Mouse (Mus musculus) left cerebral cortex, adult 18-20 months (tissue): Measurements from ENCODE around the gene Cdh16. TPM values are rescaled to one million over a fixed set of nuclear protein-coding genes. Genes with fewer than 3 reads are reported as not detected.
"Not testable (repeated sequence)": the region's sequence is repeated elsewhere in the genome, so short reads cannot be mapped to it uniquely, and the experiment has no call there.

Source experiments
- DNase-seq, 2 experiments: peaks; one replicate each; pipeline ENCODE4 v3.0.0; 2021 to 2022; ENCODE audit warnings: low spot score in 2 of 2, mixed read lengths in 1 of 2
- long read RNA-seq, 2 experiments: library from polyadenylated mRNA; stranded (forward); transcript quantifications; one replicate each; pipeline ENCODE4 v2.0.0; 2021
- total RNA-seq, 2 experiments: library from RNA; stranded (reverse); gene quantifications; 2 replicates each; pipeline ENCODE4 v1.2.3; 2021

The Cdh16 gene
- total RNA-seq = not detected
- long read RNA-seq, experiment 1 = 0 reads
- long read RNA-seq, experiment 2 = 0 reads

DNA sequence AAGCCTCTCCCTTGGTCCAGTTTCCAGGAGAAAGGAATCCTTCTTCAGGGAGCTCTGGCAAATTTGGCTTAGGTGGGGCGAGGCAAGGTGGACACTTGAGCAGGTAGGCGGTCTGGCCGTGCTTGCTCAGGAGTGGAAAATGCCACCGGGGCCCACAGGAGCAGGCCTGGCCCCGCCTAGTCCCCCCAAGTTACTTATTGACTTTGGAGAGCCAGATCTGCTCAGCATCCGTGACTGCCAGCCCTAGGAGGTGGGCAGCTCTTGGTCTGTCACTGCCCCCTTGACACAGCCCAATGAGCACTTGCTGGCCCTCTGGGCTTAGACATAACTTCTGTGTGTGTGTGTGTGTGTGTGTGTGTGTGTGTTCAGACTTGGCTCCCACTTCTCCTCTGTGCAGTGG, at the start of gene Cdh16:
Gene Cdh16 (minus strand): TSS at position 236 of the 400 bp plus-strand sequence.
- no peak for DNase-seq

DNA sequence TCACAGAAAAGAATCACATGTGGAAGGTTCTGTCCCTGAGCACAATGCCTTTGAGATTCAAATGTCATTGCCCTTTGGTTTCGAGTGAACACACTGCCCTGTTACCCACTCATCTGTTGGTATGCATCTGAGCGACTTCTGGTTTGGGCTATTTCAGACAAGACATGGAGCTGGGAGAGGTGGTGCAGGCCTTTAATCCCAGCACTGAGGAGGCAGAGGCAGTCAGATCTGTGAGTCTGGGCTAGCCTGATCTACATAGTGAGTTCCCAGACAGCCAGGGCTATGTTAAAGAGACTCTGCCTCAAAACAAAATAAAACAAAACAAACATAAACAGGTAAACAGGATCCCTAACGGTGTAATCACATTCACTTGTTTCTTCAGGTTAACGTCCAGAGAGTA, 31.4 kb upstream of the Cdh16 start:
- no peak for DNase-seq

DNA sequence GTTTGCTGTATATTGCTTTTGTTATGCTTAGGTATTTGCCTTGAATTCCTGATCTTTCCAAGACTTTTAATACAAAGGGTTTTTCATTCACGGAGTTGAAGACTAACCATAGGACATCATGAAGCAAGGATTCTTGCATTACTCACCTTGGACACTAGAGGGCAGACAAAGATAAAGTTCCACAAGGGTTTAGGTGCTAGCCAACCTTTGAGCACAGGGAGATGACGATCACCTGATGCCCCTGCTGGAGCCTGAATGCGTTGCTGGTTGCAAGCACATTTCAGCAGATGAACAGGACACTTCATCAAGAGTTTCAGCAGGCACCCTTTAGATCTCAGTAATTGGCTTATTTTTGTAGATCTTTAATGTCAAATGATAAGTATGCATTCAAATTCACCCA, 30.8 kb upstream of the Cdh16 start:
- peak; percentile 79 to 84 for DNase-seq

DNA sequence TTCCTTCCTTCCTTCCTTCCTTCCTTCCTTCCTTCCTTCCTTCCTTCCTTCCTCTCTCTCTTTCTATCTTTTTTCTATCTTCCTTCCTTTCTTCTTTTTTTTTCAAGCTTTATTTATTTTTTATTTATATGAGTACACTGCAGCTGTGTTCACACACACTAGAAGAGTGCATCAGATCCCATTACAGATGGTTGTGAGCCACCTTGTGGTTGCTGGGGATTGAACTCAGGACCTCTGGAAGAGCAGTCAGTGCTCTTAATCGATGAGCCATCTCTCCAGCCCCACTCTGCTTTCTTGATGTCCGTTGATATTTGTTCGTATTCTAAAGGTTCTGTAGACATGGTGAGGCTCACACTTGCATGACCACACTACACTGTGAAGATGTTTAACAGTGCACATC, 20.0 kb upstream of the Cdh16 start:
- DNase-seq = not testable (repeated sequence)

DNA sequence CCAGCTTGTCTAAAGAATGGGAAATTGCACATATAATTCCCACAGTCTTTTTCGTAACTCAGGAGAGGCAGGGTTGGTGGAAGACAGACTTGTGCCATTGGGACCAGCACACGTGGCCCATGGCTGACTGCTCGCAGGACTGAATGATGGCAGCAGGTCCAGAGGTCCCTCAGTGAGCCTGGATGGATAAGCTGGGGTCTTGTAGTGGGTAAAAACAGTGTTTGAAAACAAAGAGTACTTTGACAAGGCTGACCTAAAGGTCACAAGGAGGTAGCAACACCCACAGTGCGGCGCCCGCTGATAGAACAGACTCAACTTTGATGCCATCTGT, 18.1 kb upstream of the Cdh16 start:
- no peak for DNase-seq

DNA sequence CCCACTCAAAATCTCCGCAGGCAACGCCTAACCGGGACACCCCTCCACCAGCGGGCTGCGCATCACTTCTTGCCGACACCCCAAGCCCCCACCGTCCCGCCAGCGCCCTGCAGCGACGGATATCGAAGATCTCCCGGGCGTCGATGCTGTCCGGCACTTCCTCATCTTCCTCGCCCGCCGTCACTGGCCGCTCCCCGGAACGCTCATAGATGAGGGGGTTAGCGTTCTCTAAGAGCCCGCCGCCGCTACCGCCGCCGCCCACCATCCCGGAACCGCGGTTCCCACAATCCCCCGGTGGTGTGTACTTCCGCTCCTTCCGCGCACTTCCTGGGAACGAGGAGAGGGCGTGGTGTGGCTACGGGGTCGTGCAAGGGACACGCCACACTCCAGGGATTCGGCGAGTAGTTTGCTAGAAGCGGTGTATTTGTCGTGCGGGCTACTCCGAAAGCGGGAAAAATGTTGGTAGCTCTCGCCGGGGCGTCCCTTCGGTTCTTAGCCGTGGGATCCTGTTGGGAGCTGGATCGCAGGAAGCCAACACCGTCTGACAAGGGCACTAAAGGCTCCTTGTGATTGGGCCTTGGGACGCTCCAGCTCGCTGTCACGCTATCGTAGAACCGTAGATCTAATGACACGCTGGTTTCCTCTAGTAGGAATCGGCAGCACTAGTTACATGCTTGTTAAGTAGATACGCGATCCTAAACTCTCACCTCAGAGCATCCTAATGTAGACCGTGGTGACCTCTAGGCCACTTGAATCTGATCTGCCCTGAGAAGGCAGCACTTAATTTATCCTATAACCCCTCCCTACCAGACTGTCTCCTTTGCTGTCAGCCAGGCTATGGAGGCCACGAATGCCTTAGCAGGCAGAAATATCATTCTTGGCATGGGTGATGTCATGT, 17.5 kb upstream of the Cdh16 start, which contains the start of gene Ciao2b:
Gene Ciao2b (minus strand): TSS at position 540 of the 898 bp plus-strand sequence.
- peak; percentile 92 for DNase-seq

DNA sequence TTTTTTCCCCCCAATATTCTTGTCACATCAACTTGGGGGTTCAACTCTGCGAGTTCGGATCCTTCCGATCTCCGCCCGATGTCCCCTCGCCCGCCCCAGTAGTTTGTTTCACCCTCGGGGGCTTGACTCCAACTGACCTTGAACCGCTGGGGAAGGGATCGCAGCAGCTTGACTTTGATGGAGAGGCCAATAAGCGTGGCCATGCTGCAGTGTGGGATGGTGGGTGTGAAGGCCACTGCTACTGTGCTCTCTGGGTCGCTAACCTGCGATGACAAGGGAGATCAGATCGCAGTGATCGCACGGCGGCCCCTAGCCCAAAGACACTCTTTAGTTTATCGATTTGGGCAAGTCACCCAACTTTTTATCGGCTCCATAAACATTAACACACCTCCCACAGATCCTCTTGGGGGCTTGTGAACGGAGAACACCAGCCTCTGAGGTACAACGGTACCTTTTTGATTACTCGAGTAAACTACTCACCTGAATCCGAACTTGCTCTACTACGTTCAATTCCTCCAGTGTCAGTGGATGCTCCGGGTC, 16.7 kb upstream of the Cdh16 start:
- no peak for DNase-seq

DNA sequence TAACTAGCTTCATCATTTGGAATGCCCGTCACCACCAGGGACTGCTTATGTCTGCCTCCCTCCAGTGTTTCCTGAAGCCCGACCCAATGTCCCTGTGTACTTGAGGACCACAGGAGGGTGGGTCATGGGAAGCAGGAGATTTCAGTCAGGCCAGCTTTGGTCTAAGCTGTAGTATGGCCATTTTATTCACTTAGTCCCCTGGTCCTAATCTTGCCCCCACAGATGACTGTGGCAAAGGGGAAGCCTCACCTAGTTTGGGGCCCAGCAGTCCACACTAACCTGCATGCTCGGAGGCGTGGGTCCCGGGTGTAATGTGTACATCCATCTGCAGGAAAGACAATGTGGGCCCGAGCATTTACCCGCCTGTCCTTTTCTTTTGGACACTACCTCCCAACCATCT, 16.0 kb upstream of the Cdh16 start:
- no peak for DNase-seq

DNA sequence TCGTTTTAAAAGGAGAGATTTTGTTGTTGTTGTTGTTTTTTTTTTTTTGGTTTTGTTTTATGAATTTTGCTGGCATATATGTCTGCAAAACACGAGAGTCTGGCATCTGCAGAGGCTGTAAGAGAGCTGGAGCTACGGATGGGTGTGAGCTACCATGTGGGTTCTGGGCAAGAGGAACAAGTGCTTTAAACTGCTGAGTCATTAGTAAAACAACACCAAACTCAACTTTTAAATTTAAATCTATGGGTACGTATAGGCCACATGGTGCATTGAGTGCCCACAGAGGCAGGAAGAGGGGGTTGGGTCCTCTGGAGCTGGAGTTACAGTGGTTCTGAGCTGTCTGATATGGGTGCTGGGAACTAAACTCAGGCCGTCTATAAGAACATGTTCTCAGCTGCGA, 13.8 kb upstream of the Cdh16 start:
- DNase-seq = no peak

DNA sequence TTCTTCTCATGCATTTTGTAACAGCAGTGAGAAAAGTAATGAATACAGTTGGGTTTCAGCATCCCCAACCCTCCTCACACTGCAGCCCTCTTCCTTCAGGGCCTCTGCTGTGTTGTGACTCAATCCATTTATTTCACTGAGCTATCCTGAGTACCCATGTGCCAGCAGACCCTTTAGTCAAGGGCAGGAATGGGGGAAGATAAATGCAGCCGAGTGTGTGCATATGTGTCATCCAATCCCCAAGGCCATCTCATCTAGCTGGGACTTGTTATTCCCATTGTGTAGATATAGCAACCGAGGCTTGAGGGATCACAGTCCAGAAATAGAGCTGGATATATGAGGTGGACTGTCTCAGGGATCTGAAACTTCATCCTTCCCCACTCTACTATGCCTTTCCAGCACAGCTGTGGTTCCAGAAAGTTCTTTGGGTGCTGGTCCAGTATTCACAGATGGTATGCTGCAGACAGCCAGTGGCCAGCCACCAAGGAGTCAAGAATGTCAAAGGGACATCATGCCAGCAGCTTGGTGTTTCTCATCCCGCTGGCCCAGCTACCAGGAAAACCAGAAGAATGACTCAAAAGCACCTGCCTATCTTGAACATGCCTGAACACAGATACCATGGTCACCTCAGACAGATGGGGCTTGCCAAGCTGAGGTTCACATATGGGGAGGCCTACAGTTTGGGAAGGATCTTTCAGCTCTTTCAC, 11.0 kb upstream of the Cdh16 start:
- no peak for DNase-seq

DNA sequence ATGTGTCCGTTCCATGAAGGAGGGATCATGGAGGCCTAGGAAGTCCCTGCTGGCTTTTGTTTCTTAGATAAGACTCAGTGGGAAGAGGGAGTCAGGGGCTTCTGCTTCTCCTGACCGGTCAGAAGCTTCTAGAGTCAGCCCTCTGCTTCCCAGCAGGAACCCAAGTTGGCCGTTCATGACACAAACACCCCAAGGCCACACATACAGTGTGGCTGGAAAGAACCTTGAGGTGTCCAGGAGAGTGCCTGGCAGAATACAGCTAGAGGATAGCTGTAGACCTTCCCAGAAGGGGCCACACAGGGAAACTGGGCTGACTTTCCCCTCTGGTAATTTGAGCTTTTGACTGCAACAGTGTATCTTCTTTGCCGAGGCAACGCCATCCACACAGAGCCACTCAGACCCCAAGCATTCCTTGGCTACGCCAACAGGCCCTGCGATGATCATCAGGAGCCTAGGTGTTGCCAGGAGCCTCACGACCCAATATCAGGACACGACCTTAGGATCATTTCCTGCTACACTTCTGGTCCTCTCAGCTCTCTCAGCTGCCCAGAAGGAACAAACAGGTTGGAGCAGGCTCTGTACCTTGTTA, 9.1 kb upstream of the Cdh16 start:
- no peak for DNase-seq

DNA sequence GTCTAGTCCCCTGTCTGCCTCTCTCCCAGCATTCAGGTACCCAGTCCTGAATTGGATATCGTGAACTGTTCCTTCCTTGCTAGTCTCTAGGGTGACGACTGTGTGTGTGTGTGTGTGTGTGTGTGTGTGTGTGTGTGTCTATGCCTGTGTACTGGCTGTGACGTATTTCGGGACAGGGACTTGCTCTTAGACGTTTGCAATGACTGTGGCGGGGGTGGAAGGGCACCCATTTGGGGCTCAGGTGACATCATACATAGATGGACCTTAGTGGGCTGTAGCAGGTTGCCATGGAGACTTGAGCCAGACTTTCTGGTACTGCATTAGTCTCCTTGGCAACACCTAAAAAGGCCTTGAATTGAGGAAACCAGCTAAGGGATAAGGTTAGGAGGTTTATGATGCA, 8.3 kb upstream of the Cdh16 start:
- peak; percentile 15 to 44 for DNase-seq

DNA sequence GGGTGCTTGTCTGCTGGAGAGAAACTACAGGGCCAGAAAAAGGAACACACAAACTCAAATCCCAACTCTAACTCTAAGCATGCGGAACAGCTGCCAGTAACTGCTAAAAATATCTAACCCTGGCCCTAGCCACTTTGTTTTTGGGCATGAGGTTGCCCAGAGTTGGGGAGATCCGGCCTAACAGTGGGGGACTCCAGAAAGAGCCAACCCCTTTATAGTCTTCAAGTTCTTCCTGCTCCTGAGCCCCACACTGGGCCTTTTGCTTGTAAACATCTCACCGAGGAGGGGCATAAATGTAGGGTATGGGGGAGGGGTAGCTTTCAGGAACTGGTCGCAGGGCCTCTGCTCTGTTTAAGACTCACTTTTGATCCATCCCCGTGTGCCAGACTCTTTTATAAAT, 7.8 kb upstream of the Cdh16 start:
- no peak for DNase-seq

DNA sequence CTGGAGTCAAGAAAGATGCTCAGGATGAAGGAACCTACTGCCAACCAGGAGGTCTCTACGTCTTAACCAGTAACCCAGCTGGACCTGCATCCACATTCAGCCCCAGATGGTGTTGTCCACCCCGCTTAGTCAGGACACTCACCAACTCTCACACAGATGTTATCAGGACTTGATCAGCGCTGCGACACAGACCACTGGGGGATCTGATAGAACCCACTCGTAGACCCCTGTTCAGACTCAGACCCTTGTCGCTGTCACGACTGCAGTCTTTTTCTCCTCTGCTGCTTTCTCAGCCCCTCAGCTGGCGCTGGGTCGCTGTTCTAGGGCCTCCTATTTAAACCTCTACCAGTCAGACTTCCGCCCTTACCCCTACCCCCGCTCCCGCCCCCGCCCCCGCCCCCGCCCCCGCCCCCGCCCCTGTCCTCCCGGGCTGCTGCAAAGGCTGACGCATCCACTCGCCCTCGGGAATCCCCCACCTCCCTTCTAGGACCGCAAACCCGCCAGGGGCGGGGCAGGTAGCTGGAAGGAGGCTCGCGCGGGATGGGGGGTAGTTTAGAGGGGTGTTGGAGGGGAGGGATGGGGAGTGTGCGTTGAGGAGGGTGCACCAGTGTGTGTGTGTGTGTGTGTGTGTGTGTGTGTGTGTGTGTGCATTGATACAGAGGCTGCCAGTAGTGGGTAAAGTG, 6.9 kb upstream of the Cdh16 start, which contains the start of gene Rrad:
Gene Rrad (minus strand): TSS at position 347 of the 683 bp plus-strand sequence.
- DNase-seq = no peak

DNA sequence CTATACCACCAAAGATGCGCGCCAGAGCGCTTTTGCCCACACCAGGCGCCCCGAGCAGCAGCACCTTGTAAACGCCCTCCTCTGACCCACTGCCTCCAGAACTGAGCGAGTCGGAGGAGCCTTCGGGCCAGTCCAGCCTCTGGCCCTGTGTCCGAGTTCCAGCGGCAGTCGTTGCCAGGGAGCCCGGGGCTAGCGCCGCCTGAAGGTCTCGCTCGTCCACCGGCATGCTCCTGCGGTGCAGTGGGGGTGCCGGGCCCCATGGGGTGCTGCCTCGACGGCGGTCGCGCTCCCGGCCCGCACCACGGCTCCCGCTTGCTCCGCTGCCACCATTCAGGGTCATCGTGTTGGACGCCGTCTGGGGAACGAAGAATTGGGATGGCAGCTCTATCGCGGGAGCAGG, 6.4 kb upstream of the Cdh16 start:
- no peak for DNase-seq

DNA sequence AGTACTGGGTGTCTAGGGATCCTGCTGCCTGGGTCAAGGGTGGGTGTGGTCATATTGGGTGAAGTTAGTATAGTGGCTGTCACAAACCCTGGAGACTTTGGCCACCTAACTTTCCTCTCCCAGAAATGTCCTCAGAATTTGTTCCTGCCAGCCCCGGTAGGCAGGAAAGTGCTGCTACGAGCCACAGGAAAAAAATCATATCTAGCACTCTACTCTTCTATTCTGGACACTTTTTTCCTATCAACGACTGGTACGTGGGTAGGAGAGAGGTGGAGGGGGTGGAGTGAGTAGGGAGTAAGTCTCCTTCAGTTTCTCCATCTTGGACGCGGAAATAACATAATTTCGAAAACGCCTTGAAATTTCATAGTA, 5.9 kb upstream of the Cdh16 start:
- DNase-seq = no peak

DNA sequence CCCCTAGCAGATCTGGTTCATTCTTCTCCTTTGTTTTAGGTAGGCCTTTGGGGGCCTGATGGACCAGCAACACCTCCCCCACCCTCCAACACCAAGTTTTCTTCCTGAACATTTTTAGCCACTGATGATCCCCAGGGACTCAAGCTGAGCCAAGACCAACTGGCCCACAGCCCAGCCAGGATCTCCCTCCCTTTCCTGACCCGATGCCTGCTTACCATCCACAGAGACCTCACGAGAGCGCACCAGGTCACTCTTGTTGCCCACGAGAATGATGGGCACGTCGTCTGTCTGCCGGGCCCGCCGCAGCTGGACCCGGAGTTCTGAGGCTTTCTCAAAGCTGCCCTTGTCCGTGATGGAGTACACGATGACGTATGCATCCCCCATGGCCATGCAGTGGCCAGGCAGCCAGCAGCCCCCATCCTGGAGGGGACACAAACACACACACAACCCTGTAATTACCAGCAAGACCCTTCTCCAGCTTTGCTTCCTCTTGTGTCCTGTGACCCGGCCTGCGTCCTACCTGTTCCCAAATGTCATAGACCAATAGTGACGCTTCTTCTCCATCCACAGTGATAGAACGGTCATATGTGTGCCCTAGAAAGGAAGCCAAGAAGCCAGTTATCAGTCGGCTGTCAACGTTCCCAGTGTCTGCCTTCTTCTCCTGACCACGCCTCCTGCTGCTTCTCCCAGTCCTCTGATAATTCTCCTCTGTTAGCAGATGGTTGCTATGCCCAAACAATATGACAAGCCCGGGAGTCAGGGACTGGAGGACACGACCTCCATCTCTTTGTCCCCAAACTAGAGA, 5.3 kb upstream of the Cdh16 start:
- DNase-seq = no peak

DNA sequence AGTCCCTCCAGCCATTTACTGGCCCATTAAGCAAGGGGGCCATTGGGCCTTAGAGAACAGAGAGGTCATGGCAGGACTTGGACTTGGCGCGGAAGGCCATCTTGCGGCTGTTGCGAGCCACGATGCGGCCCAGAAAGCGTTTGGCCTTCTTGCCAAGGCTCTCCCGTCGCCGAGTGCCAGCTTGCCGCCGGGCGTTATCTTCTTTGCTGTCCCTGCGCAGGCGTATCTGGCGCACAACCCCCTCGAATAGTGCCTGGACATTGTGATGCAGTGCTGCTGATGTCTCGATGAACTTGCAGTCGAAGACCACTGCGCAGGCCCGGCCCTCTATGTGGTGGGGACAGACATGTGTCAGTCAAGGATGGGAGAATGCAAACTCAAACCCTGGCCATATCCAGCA, 4.2 kb upstream of the Cdh16 start:
- no peak for DNase-seq

DNA sequence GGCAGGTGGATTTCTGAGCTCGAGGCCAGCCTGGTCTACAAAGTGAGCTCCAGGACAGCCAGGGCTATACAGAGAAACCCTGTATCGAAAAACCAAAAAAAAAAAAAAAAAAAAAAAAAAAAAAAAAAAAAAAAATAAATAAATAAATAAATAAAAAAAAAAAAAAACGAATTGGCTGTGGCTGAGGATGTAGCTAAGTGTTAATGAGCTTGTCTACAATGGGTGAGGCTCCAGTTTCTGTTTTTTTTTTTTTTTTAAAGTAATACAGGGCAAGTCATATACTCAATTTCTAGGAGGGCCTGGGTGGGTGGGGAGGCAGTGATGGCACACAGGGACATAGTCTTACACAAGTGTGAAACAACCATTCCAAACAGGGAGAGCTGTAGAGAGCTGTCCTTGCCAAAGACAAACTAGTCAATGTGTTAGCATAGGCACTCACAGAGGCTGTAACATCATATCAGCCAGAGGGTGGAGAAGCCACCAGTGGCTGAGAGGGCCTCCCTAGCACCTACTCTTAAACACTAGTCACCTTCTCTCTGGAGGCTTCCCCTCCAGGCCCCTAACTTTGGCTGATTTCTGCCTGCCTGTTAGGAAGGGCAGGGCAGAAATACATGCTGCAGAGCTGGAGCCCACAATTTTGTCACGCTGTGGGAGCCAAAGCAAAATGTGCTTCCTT, 3.0 kb upstream of the Cdh16 start:
- DNase-seq = no peak

DNA sequence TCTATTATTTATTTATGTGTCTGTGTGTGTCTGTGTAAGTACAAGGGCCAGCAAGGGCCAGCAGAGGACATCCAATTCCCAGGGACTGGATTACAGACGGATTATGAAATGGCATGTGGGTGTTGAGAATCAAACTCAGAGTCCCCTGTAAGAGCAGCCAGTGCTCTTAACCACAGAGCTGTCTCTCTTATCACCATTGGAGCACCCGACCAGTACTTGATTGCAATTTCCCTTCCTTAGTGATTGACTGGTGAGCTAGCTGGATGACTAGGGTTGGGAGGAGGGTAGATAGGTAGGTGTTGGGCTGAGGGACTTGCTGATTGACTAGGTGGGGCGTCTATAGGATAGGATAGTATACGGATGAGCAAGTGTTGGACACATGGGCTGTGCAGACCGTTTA, 3.4 kb downstream of the Cdh16 start:
- DNase-seq = no peak
